Comparison of ENCODE assay signal across 8 mouse cellular contexts in the genomic region with DNA sequence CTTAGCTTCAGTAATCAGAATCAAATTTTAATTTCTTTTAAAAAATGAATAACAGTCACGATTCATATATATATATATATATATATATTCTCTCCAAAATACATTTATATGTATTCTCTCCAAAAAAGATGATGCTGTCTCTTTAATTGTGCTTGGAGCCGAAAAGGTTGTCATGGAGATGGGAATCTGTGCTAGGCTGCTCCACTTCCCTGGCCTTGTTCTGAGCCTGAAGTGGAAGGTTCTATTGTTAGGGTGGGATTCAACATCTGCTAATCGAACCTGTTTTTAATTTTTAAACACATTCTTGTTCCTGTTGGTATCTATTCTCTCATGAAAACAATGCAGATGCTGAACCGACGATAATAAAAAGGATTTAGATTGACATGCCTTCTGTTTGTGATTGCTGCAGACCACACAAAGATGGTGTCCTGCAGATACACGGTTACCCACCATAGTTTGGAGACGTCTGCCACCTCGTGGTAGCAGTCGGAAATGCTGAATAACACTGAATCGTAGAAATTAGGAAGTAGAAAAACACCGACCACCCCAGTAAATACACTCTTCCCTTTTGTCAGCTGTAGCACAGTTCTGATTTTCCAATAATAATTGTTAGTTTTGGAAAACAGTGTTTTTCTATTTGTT.
A peak's percentile ranks its signal among the peaks of the same experiment; 100 is the strongest.
DNase-seq lines count a peak whose midpoint lies in the region; ATAC-seq lines count a peak whose summit lies in the region.

No protein-coding gene starts in this region.

- H3K27ac ChIP-seq in forebrain, embryonic 12.5 days: no peak overlapping the region
- H3K27ac ChIP-seq in liver, embryonic 16.5 days (ENCODE audit: low read length): no peak overlapping the region
- no peak overlapping the region for H3K27ac ChIP-seq in neural tube, embryonic 14.5 days (ENCODE audit: low read depth, low read length)

- H3K4me2 ChIP-seq in forebrain, embryonic 12.5 days: no peak overlapping the region
- H3K4me2 ChIP-seq in liver, embryonic 16.5 days (ENCODE audit: low read depth, low read length): no peak overlapping the region
- H3K4me2 ChIP-seq in neural tube, embryonic 14.5 days (ENCODE audit: low read depth, low read length): no peak overlapping the region

- H3K36me3 ChIP-seq in forebrain, embryonic 12.5 days (replicated peaks): no peaks in the 10 kb centered on the region
- H3K36me3 ChIP-seq in liver, embryonic 16.5 days (ENCODE audit: control insufficient read depth, insufficient read depth): no peaks in the 10 kb centered on the region
- H3K36me3 ChIP-seq in neural tube, embryonic 14.5 days (ENCODE audit: control insufficient read depth, insufficient read depth, low read length): no peaks in the 10 kb centered on the region

- intact Hi-C loops in heart, postnatal 36 days (cut with DNase I): loop anchor here (1.0 kb wide), 3 partner anchors 285 to 534 kb away; no protein-coding TSS in a partner anchor

- WGBS in forebrain, embryonic 12.5 days: 13% methylated on average over 11 of the region's 11 CpGs
- 12% methylated on average over 11 of the region's 11 CpGs for WGBS in liver, embryonic 16.5 days (ENCODE audit: insufficient replicate concordance)
- WGBS in neural tube, embryonic 14.5 days: 16% methylated on average over 11 of the region's 11 CpGs

- no peak overlapping the region for H3K9ac ChIP-seq in forebrain, embryonic 12.5 days
- H3K9ac ChIP-seq in liver, embryonic 16.5 days (ENCODE audit: low read depth, low read length): no peak overlapping the region
- no peak overlapping the region for H3K9ac ChIP-seq in neural tube, embryonic 14.5 days (replicated peaks; ENCODE audit: low read depth, low read length)

- H3K27me3 ChIP-seq in forebrain, embryonic 12.5 days: no peaks in the 10 kb centered on the region
- H3K27me3 ChIP-seq in liver, embryonic 16.5 days (ENCODE audit: control insufficient read depth, insufficient read depth, low read depth, low read length): no peaks in the 10 kb centered on the region
- no peaks in the 10 kb centered on the region for H3K27me3 ChIP-seq in neural tube, embryonic 14.5 days (ENCODE audit: control insufficient read depth, insufficient read depth, low read length)

- peak; percentile 86 for ATAC-seq in forebrain, embryonic 12.5 days (ENCODE audit: low FRiP score)
- ATAC-seq in liver, embryonic 16.5 days (ENCODE audit: low read depth): 0 out of 2 replicates have a peak, but pooled peaks have one; percentile 19
- peak; percentile 92 for ATAC-seq in neural tube, embryonic 14.5 days (ENCODE audit: low read depth)

- peak; percentile 53 for DNase-seq in MEL-GATA-1-ER (ENCODE audit: extremely low read depth, low read depth)
- peak; percentile 26 for DNase-seq in c-Kit-positive CD71-positive TER-119-positive erythroid progenitor cells, embryonic 14.5 days (ENCODE audit: low spot score)
- DNase-seq in heart, postnatal 36 days: peak; percentile 60 to 81
- peak; percentile 86 to 88 for DNase-seq in kidney, postnatal 4 days
- peak; percentile 64 for DNase-seq in urinary bladder, postnatal 14 days (ENCODE audit: low spot score)

- no peaks in the 10 kb centered on the region for H3K4me1 ChIP-seq in forebrain, embryonic 12.5 days
- no peaks in the 10 kb centered on the region for H3K4me1 ChIP-seq in liver, embryonic 16.5 days (ENCODE audit: control insufficient read depth, low read depth, low read length)
- no peaks in the 10 kb centered on the region for H3K4me1 ChIP-seq in neural tube, embryonic 14.5 days (ENCODE audit: control insufficient read depth, insufficient read depth, low read length)

- no peak overlapping the region for H3K4me3 ChIP-seq in forebrain, embryonic 12.5 days (replicated peaks)
- no peak overlapping the region for H3K4me3 ChIP-seq in liver, embryonic 16.5 days (ENCODE audit: low read depth, low read length)
- H3K4me3 ChIP-seq in neural tube, embryonic 14.5 days (ENCODE audit: low read depth, low read length): no peak overlapping the region

- no peaks in the 10 kb centered on the region for H3K9me3 ChIP-seq in forebrain, embryonic 12.5 days
- no peaks in the 10 kb centered on the region for H3K9me3 ChIP-seq in liver, embryonic 16.5 days (replicated peaks; ENCODE audit: control insufficient read depth, low read length)
- no peaks in the 10 kb centered on the region for H3K9me3 ChIP-seq in neural tube, embryonic 14.5 days (ENCODE audit: control insufficient read depth, low read length)

Comparison
In these comparisons a context has a peak if more than half of its experiments do, and no peak if none do; other contexts are left out.
1. DNase-seq: peak in every context shown above with its lines; median percentile 87 in kidney, postnatal 4 days; 70 in heart, postnatal 36 days; 64 in urinary bladder, postnatal 14 days; 53 in MEL-GATA-1-ER; 26 in c-Kit-positive CD71-positive TER-119-positive erythroid progenitor cells, embryonic 14.5 days.
2. ATAC-seq: peak in every context shown above with its lines; median percentile 92 in neural tube, embryonic 14.5 days; 86 in forebrain, embryonic 12.5 days; 19 in liver, embryonic 16.5 days.